Mouse (Mus musculus) bone marrow, adult 2 months (tissue): ENCODE results near the gene Zbtb11.

ENCODE experiments used
- CTCF ChIP-seq: fragments of 200-500 bp; IDR thresholded peaks from 2 replicates; pipeline ENCODE4 v1.5.1; 2011; ENCODE audit warnings: low read length, control low read depth; ENCODE audit not compliant: control insufficient read depth, insufficient read depth
- POLR2A ChIP-seq: fragments of 200-500 bp; IDR thresholded peaks from 2 replicates; pipeline ENCODE4 v1.6.1; 2011; ENCODE audit warnings: low read depth, mild to moderate bottlenecking, control low read depth, low read length, borderline replicate concordance; ENCODE audit not compliant: control insufficient read depth

GRCm38 (mm10) chr16:55952771-55953170 lies 20.9 kb upstream of the Zbtb11 start:
- TF ChIP-seq POLR2A: no peak
- TF ChIP-seq CTCF: no peak
